Mouse (Mus musculus) kidney, adult 2 months (tissue): ENCODE measurements around the gene Txnrd3. TPM values are rescaled to one million over a fixed set of nuclear protein-coding genes. Genes with fewer than 3 reads are reported as not detected.

Experiments
- DNase-seq: peaks from one replicate; pipeline ENCODE4 v3.0.0; 2021
- H3K27ac ChIP-seq: fragments of 200-500 bp; 2 replicates; pipeline ENCODE4 v1.5.1; 2012; ENCODE audit warnings: low read depth, low read length, control low read depth, inconsistent platforms; ENCODE audit not compliant: insufficient read depth
- H3K27me3 ChIP-seq: fragments of 200-500 bp; replicated peaks from 2 replicates; pipeline ENCODE4 v1.6.1; 2012; ENCODE audit warnings: mild to moderate bottlenecking, moderate library complexity, low read length, inconsistent platforms; ENCODE audit not compliant: control insufficient read depth, insufficient read depth
- H3K36me3 ChIP-seq: fragments of 200-500 bp; 2 replicates; pipeline ENCODE4 v1.6.1; 2012; ENCODE audit warnings: mild to moderate bottlenecking, moderate library complexity, low read length, inconsistent platforms; ENCODE audit not compliant: control insufficient read depth, insufficient read depth
- H3K4me1 ChIP-seq: fragments of 200-500 bp; 2 replicates; pipeline ENCODE4 v1.6.1; 2011; ENCODE audit warnings: low read length; ENCODE audit not compliant: control insufficient read depth, insufficient read depth
- H3K4me3 ChIP-seq: fragments of 200-500 bp; 2 replicates; pipeline ENCODE4 v1.5.1; 2011; ENCODE audit warnings: mild to moderate bottlenecking, low read depth, low read length, control low read depth; ENCODE audit not compliant: insufficient read depth
- CTCF ChIP-seq: fragments of 200-500 bp; conservative IDR thresholded peaks from 2 replicates; pipeline ENCODE4 v1.5.1; 2011; ENCODE audit warnings: low read depth, mild to moderate bottlenecking, control low read depth, low read length, moderate library complexity, mixed read lengths; ENCODE audit not compliant: insufficient read depth, insufficient read length
- POLR2A ChIP-seq: fragments of 200-500 bp; IDR thresholded peaks from one replicate; pipeline ENCODE4 v1.6.1; 2011; ENCODE audit warnings: low read depth, low read length, control low read depth
- WGBS: fragments of 180-500 bp; shearing (Covaris S2); methylation state at CpG from one replicate; pipeline ENCODE4 v1.1.7; 2018; 5-methylcytosine and 5-hydroxymethylcytosine counted together
- polyA plus RNA-seq: library from polyadenylated mRNA; depleted of rRNA; stranded (reverse); fragments of >200 nt; gene quantifications from 2 replicates; pipeline ENCODE4 v1.2.3, GENCODE M21; 2012

Gene Txnrd3
- polyA plus RNA-seq, 1 experiment = 16.9 TPM

DNA sequence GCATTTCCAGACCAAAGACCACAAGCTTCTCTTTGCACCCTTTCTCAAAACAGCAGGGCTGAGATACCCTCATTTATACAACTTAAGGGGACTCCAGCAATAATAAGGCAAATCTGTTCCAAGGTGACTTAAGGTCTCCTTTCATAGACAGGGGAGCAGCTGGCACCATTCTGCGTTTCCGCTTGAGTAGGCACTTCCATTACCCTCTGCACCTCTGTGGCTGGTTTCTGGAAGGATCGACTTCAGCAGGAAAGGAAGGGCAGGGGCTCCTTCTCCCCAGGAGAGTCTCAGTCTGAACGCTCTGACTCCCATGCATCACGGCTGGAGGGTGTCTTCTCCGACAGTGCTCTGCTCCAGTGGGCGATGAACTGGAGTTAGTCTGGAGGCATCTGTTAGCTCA is 10.7 kb upstream of the Txnrd3 start:
- H3K27ac ChIP-seq = no peak overlapping the region
- no peak overlapping the region for H3K4me3 ChIP-seq
- no peaks in the 10 kb centered on the region for H3K36me3 ChIP-seq
- WGBS = 31% methylated on average over 7 of the region's 7 CpGs
- H3K4me1 ChIP-seq = peaks cover 4% of the 10 kb centered on the region; the same call in 1 of the 2 replicates
- peak; percentile 47 for DNase-seq
- no peaks in the 10 kb centered on the region for H3K27me3 ChIP-seq
- TF ChIP-seq POLR2A (no peak), CTCF (no peak)

DNA sequence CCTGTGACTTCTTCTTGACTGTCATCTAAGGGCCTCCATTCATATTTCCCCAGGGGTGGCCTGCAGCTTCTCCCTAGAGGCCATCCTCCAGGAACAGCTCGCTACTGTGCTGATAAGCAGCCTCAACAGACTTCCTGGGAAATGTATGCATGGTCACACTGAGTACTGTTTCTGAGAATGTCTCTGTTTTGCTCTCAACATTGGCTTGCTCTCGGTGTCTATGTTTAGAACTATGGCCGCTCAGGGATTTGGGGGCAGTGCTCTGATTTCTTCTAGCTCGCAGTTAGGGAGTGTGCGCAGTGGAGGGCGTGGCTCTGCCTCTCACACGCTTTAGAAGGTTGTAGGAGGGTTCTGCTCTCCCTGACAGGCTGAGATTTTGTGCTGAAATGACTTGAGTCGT is 9.4 kb upstream of the Txnrd3 start:
- H3K27ac ChIP-seq = no peak overlapping the region
- 58% methylated on average over 8 of the region's 8 CpGs for WGBS
- DNase-seq = peak; percentile 10

DNA sequence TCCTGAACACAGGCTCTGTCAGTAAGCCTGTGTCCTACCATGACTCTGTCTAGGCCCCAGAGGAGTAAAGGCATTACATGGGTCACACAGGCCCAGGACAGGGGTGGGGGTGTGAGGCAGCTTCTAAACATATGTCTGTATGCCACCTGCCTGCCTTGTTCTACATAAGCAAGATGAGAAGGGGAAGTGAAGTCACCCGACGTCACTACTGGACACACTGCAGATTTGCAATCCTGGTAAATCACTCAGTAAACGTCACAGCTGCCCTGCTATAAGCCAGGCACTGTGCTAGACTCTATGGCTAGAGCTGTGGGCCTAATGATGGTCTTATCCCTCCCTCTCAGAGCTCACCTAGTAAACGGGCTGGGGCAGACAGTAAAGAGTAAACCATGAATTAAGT is 5.8 kb upstream of the Txnrd3 start:
- Histone ChIP-seq H3K4me3 (no peak overlapping the region), H3K36me3 (no peaks in the 10 kb centered on the region), H3K27ac (no peak overlapping the region), H3K27me3 (no peaks in the 10 kb centered on the region), H3K4me1 (peaks cover 4% of the 10 kb centered on the region; the same call in 1 of the 2 replicates)
- no peak for TF ChIP-seq POLR2A
- no peak for TF ChIP-seq CTCF
- 87% methylated on average over 4 of the region's 4 CpGs for WGBS
- DNase-seq = no peak

More for the DNA sequence above, 9.4 kb upstream of the Txnrd3 start:
- H3K27me3 ChIP-seq = no peaks in the 10 kb centered on the region
- peaks cover 4% of the 10 kb centered on the region; the same call in 1 of the 2 replicates for H3K4me1 ChIP-seq
- H3K4me3 ChIP-seq = no peak overlapping the region
- TF ChIP-seq CTCF = no peak
- no peak for TF ChIP-seq POLR2A
- no peaks in the 10 kb centered on the region for H3K36me3 ChIP-seq

DNA sequence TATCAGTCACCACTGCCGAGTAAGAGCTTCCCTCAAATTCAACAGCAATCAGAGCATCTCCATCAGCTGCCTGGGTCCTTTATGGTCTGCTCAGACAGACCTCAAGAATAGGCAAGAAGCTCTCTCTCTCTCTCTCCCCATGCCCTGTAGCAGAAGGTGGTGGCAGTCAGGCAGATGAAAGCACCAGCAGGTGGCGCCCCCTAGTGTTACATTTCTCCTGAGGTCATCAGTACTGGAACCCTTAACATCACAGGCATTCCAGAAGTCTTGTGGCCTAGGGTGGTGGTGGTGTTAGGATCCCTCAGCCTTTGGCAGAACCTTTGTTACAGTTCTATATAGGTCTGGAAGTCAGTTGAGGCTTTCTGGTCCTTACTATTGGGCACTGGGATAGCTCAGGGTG is 4.8 kb upstream of the Txnrd3 start:
- DNase-seq = peak; percentile 55
- no peak for TF ChIP-seq POLR2A
- TF ChIP-seq CTCF = peak; percentile 59
- no peaks in the 10 kb centered on the region for H3K4me1 ChIP-seq
- H3K4me3 ChIP-seq = no peak overlapping the region
- no peaks in the 10 kb centered on the region for H3K36me3 ChIP-seq
- H3K27me3 ChIP-seq = no peaks in the 10 kb centered on the region
- no peak overlapping the region for H3K27ac ChIP-seq
- WGBS = 54% methylated on average over 2 of the region's 2 CpGs

DNA sequence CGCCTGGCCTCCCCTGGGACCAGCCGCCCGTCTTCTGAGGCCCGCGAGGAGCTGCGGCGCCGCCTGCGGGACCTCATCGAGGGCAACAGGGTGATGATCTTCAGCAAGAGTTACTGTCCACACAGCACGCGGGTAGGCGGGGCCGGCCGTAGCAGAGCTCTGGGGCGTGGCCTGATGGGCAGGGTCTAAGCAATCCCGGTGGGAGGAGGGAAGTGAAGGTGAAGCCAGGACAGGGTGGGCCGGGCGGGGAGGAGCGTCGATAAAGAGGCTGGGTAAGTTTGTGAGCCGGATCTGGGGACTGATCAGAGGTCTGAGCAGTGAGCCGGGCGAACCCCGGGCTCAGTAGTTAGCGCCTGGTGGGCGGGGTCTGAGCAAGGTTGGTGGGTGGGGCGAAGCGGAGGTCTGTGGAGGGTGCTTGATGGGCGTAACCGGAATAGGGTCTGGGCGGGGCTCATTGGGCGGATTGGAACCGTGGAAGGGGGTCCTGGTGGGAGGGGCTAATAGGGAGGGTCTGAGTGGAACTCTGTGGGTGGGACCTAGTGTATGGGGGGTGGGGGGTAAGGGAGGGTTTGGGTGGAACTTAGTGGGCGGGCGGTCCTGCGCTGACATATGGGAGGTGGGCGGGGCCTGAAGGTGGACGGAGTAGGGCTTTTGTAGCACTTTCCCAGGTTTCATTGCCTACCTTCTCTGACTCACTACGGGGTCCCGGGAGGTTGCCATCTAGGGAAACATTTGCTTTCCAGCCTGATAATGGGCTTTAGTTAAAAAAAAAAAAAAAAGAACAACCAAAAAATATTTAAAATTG is 685 bp downstream of the Txnrd3 start:
- no peaks in the 10 kb centered on the region for H3K27me3 ChIP-seq
- TF ChIP-seq CTCF (no peak), POLR2A (no peak)
- H3K4me1 ChIP-seq = peaks cover 8% of the 10 kb centered on the region
- H3K4me3 ChIP-seq = peak overlapping the region; percentile 59
- peak; percentile 98 for DNase-seq
- WGBS = under 1% methylated on average over 41 of the region's 41 CpGs
- H3K36me3 ChIP-seq = no peaks in the 10 kb centered on the region
- H3K27ac ChIP-seq = peak overlapping the region; percentile 73

DNA sequence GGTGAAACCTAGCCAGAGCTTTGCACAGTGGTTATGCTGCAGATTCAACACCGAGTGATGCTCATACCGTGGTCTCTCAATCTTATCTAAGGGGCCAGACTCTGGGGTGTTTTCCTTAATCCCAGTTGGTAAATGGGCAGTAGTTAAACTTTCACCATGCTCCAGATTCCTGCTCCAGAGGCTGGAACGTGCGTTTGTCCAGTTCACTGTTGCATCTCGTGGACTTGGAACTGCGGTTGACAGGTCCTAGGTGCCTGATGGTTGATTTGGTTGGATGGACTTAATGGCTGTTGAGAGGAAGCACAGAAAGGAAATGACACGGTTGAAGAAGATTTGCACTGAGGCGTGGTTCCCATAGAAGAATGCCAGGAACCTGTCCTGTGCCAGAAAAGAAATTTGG is 6.1 kb downstream of the Txnrd3 start:
- Histone ChIP-seq H3K27me3 (no peaks in the 10 kb centered on the region), H3K4me1 (peaks cover 11% of the 10 kb centered on the region), H3K27ac (peak overlapping the region; percentile 73; the same call in 1 of the 2 replicates), H3K36me3 (no peaks in the 10 kb centered on the region), H3K4me3 (no peak overlapping the region)
- peak; percentile 94 for DNase-seq
- 35% methylated on average over 8 of the region's 8 CpGs for WGBS
- TF ChIP-seq CTCF (no peak), POLR2A (no peak)

DNA sequence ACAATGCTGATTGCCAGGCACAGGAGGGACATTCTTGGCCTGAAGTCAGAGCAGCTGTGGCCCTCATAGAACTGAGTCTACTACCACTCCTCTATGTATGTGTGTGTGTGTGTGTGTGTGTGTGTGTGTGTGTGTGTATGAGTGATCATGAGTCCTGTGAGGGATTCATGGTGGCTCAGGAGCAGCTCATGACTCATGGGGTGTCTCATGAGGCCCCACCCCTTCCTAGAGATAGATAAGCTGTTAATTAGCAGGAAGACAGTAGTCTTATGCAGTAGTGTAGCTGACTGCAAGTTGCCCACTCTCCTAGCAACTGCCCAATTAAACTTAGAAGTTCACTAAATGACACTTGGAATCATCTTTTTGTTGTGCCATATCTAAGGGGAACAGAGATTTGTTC is 8.0 kb downstream of the Txnrd3 start:
- no peak overlapping the region for H3K27ac ChIP-seq
- H3K36me3 ChIP-seq = no peaks in the 10 kb centered on the region
- peaks cover 10% of the 10 kb centered on the region for H3K4me1 ChIP-seq
- no peak overlapping the region for H3K4me3 ChIP-seq
- TF ChIP-seq POLR2A = no peak
- TF ChIP-seq CTCF = no peak
- H3K27me3 ChIP-seq = no peaks in the 10 kb centered on the region
- DNase-seq = no peak
